Mouse (Mus musculus) liver, adult 2 months (tissue): ENCODE results near the gene Tmem107. TPM values are rescaled to one million over a fixed set of nuclear protein-coding genes. Genes with fewer than 3 reads are reported as not detected.

Experiments used
- DNase-seq: peaks from one replicate; pipeline ENCODE4 v3.0.0-alpha.2; 2011; ENCODE audit warnings: low read depth, low spot score; ENCODE audit errors: extremely low read depth
- H3K27ac ChIP-seq: fragments of 200-500 bp; replicated peaks from 2 replicates; pipeline ENCODE4 v1.5.1; 2012; ENCODE audit warnings: low read depth, mild to moderate bottlenecking, control low read depth, inconsistent platforms, low read length; ENCODE audit not compliant: insufficient read depth
- H3K27me3 ChIP-seq: fragments of 200-500 bp; 2 replicates; pipeline ENCODE4 v1.6.1; 2012; ENCODE audit warnings: mild to moderate bottlenecking, moderate library complexity, low read length, inconsistent platforms; ENCODE audit not compliant: control insufficient read depth, insufficient read depth
- H3K36me3 ChIP-seq: fragments of 200-500 bp; 2 replicates; pipeline ENCODE4 v1.6.1; 2012; ENCODE audit warnings: low read length, inconsistent platforms; ENCODE audit not compliant: control insufficient read depth, insufficient read depth
- H3K4me1 ChIP-seq: fragments of 200-500 bp; 2 replicates; pipeline ENCODE4 v1.6.1; 2011; ENCODE audit warnings: low read length; ENCODE audit not compliant: control insufficient read depth, insufficient read depth
- H3K4me3 ChIP-seq: fragments of 200-500 bp; 2 replicates; pipeline ENCODE4 v1.5.1; 2011; ENCODE audit warnings: low read depth, mild to moderate bottlenecking, control low read depth, low read length, moderate library complexity; ENCODE audit not compliant: insufficient read depth
- H3K79me2 ChIP-seq: fragments of 200-500 bp; 2 replicates; pipeline ENCODE4 v1.6.1; 2012; ENCODE audit warnings: inconsistent platforms, mild to moderate bottlenecking, low read length, moderate library complexity; ENCODE audit not compliant: control insufficient read depth, insufficient read depth
- H3K9ac ChIP-seq: fragments of 200-500 bp; 2 replicates; pipeline ENCODE4 v1.6.1; 2012; ENCODE audit warnings: low read depth, mild to moderate bottlenecking, control low read depth, inconsistent platforms, low read length
- CTCF ChIP-seq: fragments of 200-500 bp; IDR thresholded peaks from 2 replicates; pipeline ENCODE4 v1.5.1; 2011; ENCODE audit warnings: low read depth, low read length, control low read depth
- POLR2A ChIP-seq: fragments of 200-500 bp; IDR thresholded peaks from 2 replicates; pipeline ENCODE4 v1.6.1; 2011; ENCODE audit warnings: low read length, control low read depth; ENCODE audit not compliant: insufficient read depth; ENCODE audit errors: extremely low read depth
- WGBS: fragments of 180-500 bp; shearing (Covaris S2); methylation state at CpG from one replicate; pipeline ENCODE4 v1.1.7; 2018; 5-methylcytosine and 5-hydroxymethylcytosine counted together
- polyA plus RNA-seq: library from polyadenylated mRNA; depleted of rRNA; stranded (reverse); fragments of >200 nt; gene quantifications from 2 replicates; pipeline ENCODE4 v1.2.3, GENCODE M21; 2012; rRNA removed
- total RNA-seq: library from RNA; depleted of rRNA; stranded (reverse); fragments of >200 nt; gene quantifications from 2 replicates; pipeline ENCODE4 v1.2.3, GENCODE M21; 2014; rRNA removed

The Tmem107 gene
- total and polyA plus RNA-seq, 2 experiments, result 2.2 to 4.7 TPM

DNA sequence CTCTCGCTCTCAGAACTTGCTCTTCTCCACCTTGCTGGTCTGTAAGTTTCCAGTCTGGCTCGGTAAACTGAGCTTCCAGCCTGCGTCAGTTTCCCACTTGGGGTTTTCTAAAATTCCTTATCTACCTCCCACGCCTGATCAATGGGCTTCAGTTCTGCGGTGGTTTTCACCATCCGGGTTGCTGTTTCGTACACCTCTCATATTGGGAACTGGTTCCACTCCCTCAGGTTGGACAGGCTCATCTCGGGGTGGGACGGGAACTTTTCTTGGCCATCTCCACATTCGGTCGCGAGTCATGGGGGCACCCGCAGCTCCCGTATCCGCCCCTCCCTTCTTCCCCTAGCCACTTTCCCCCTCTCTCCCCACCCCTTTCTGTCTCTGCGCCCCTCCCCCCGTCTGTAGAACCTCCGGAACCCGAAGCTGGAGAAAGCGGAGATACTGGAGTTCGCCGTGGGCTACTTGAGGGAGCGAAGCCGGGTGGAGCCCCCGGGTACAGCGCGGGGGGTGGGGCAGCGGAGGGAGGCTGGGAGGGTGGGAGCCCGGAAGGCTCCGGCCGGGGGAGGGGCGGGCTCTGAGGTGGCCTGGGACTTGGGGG, 51.2 kb downstream of the Tmem107 start:
- DNase-seq, result peak; percentile 6
- TF ChIP-seq POLR2A (no peak), CTCF (no peak)
- H3K79me2 ChIP-seq, result no peaks in the 10 kb centered on the region
- H3K36me3 ChIP-seq, result no peaks in the 10 kb centered on the region
- peaks cover 15% of the 10 kb centered on the region; the same call in 1 of the 2 replicates for H3K4me1 ChIP-seq
- H3K27me3 ChIP-seq, result no peaks in the 10 kb centered on the region
- H3K27ac ChIP-seq, result no peak overlapping the region
- peak overlapping the region; percentile 60 for H3K4me3 ChIP-seq
- 1% methylated on average over 31 of the region's 32 CpGs for WGBS
- peak overlapping the region; percentile 75 for H3K9ac ChIP-seq

DNA sequence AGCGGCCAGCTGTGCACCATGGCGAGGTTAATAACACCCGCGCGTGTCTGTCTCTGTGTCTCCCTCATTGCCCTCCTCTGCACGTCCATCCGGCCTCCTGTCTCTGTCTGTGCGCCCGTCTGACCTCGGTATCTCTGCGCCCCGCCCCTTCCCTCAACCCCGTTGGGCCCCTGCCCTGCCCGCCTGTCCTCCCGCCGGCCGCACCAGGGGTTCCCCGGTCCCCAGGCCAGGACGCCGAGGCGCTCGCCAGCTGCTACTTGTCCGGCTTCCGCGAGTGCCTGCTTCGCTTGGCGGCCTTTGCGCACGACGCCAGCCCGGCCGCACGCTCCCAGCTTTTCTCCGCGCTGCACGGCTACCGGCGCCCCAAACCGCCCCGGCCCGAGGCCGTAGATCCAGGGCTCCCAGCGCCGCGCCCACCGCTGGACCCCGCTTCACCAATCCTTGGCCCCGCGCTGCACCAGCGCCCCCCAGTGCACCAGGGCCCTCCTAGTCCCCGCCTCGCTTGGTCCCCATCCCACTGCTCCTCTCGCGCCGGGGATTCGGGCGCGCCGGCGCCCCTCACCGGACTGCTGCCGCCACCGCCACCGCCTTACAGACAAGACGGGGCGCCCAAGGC, 51.8 kb downstream of the Tmem107 start, which contains the start of gene 9130213A22Rik:
Gene 9130213A22Rik (minus strand): TSS at position 254 of the 616 bp plus-strand sequence.
- peak; percentile 54 for DNase-seq
- TF ChIP-seq CTCF, result peak; percentile 69
- TF ChIP-seq POLR2A, result no peak
- Histone ChIP-seq H3K9ac (peak within 1 kb of the TSS; percentile 75), H3K4me1 (peaks cover 13% of the 10 kb centered on the region; the same call in 1 of the 2 replicates), H3K79me2 (no peaks in the 10 kb centered on the region), H3K4me3 (peak within 1 kb of the TSS; percentile 60), H3K27me3 (no peaks in the 10 kb centered on the region), H3K36me3 (no peaks in the 10 kb centered on the region), H3K27ac (peak within 1 kb of the TSS; percentile 57)
- under 1% methylated on average over 62 of the region's 66 CpGs for WGBS

Other genes with a start within 250 kb of the Tmem107 start
- gene Ndel1, start 198.9 kb upstream of the Tmem107 start, total RNA-seq, result 41.3 and 45.8 TPM in 2 replicates
- 27.5 and 33.8 TPM in 2 replicates for gene Ndel1, start 198.9 kb upstream of the Tmem107 start, polyA plus RNA-seq
- gene Rnf222, start 182.3 kb upstream of the Tmem107 start, total RNA-seq, result under 0.01 and 0.07 TPM in 2 replicates
- gene Rnf222, start 182.3 kb upstream of the Tmem107 start, polyA plus RNA-seq, result 0.11 TPM in 1 of 2 replicates, not detected in the other
- 1,005 and 1,133 TPM in 2 replicates for gene Rpl26, start 169.2 kb upstream of the Tmem107 start, total RNA-seq
- gene Rpl26, start 169.2 kb upstream of the Tmem107 start, polyA plus RNA-seq, result 292 and 293 TPM in 2 replicates
- gene Odf4, start 143.7 kb upstream of the Tmem107 start, total RNA-seq, result not detected in 2 replicates
- gene Odf4, start 143.7 kb upstream of the Tmem107 start, polyA plus RNA-seq, result not detected in 2 replicates
- gene Arhgef15, start 113.3 kb upstream of the Tmem107 start, total RNA-seq, result 2.4 and 3.2 TPM in 2 replicates
- 11.7 and 14.8 TPM in 2 replicates for gene Arhgef15, start 113.3 kb upstream of the Tmem107 start, polyA plus RNA-seq
- 0.28 and 0.81 TPM in 2 replicates for gene Slc25a35, start 102.7 kb upstream of the Tmem107 start, total RNA-seq
- gene Slc25a35, start 102.7 kb upstream of the Tmem107 start, polyA plus RNA-seq, result 2.4 and 2.5 TPM in 2 replicates
- gene Rangrf, start 95.6 kb upstream of the Tmem107 start, total RNA-seq, result 3.1 and 6.8 TPM in 2 replicates
- gene Rangrf, start 95.6 kb upstream of the Tmem107 start, polyA plus RNA-seq, result 5.5 and 6.1 TPM in 2 replicates
- gene Pfas, start 62.3 kb upstream of the Tmem107 start, total RNA-seq, result 7.0 and 9.4 TPM in 2 replicates
- gene Pfas, start 62.3 kb upstream of the Tmem107 start, polyA plus RNA-seq, result 4.9 and 5.0 TPM in 2 replicates
- 2.6 and 5.0 TPM in 2 replicates for gene Ctc1, start 54.9 kb upstream of the Tmem107 start, total RNA-seq
- gene Ctc1, start 54.9 kb upstream of the Tmem107 start, polyA plus RNA-seq, result 8.1 and 12.5 TPM in 2 replicates
- gene Aurkb, start 25.2 kb upstream of the Tmem107 start, total RNA-seq, result 0.37 and 1.2 TPM in 2 replicates
- gene Aurkb, start 25.2 kb upstream of the Tmem107 start, polyA plus RNA-seq, result 0.34 and 0.66 TPM in 2 replicates
- gene Borcs6, start 11.1 kb upstream of the Tmem107 start, total RNA-seq, result 6.1 and 6.5 TPM in 2 replicates
- gene Borcs6, start 11.1 kb upstream of the Tmem107 start, polyA plus RNA-seq, result 10.5 and 11.2 TPM in 2 replicates
- 5.2 and 6.4 TPM in 2 replicates for gene Vamp2, start 17.7 kb downstream of the Tmem107 start, total RNA-seq
- gene Vamp2, start 17.7 kb downstream of the Tmem107 start, polyA plus RNA-seq, result 21.7 and 36.9 TPM in 2 replicates
- gene Per1, start 24.4 kb downstream of the Tmem107 start, total RNA-seq, result 8.0 and 9.0 TPM in 2 replicates
- 4.6 and 6.9 TPM in 2 replicates for gene Per1, start 24.4 kb downstream of the Tmem107 start, polyA plus RNA-seq
- gene Hes7, start 49.6 kb downstream of the Tmem107 start, total RNA-seq, result not detected in 2 replicates
- gene Hes7, start 49.6 kb downstream of the Tmem107 start, polyA plus RNA-seq, result 0.05 TPM in 1 of 2 replicates, not detected in the other
- gene 9130213A22Rik, start 51.8 kb downstream of the Tmem107 start, total RNA-seq, result 0.13 TPM in 1 of 2 replicates, not detected in the other
- gene 9130213A22Rik, start 51.8 kb downstream of the Tmem107 start, polyA plus RNA-seq, result 0.05 and 0.10 TPM in 2 replicates
- gene Aloxe3, start 55.1 kb downstream of the Tmem107 start, total RNA-seq, result not detected in 2 replicates
- gene Aloxe3, start 55.1 kb downstream of the Tmem107 start, polyA plus RNA-seq, result 0.09 TPM in 1 of 2 replicates, not detected in the other
- gene Alox12b, start 86.2 kb downstream of the Tmem107 start, total RNA-seq, result not detected in 2 replicates
- gene Alox12b, start 86.2 kb downstream of the Tmem107 start, polyA plus RNA-seq, result not detected in 2 replicates
- not detected in 2 replicates for gene Alox8, start 127.0 kb downstream of the Tmem107 start, total RNA-seq
- not detected in 2 replicates for gene Alox8, start 127.0 kb downstream of the Tmem107 start, polyA plus RNA-seq
- gene Gucy2e, start 166.2 kb downstream of the Tmem107 start, total RNA-seq, result not detected in 2 replicates
- not detected in 2 replicates for gene Gucy2e, start 166.2 kb downstream of the Tmem107 start, polyA plus RNA-seq